Mouse (Mus musculus) urinary bladder, postnatal 14 days (tissue): ENCODE measurements around the gene Luc7l2.

Source experiments
- DNase-seq: peaks from one replicate; pipeline ENCODE4 v3.0.0; 2021; ENCODE audit warnings: low spot score

Luc7l2 gene

DNA sequence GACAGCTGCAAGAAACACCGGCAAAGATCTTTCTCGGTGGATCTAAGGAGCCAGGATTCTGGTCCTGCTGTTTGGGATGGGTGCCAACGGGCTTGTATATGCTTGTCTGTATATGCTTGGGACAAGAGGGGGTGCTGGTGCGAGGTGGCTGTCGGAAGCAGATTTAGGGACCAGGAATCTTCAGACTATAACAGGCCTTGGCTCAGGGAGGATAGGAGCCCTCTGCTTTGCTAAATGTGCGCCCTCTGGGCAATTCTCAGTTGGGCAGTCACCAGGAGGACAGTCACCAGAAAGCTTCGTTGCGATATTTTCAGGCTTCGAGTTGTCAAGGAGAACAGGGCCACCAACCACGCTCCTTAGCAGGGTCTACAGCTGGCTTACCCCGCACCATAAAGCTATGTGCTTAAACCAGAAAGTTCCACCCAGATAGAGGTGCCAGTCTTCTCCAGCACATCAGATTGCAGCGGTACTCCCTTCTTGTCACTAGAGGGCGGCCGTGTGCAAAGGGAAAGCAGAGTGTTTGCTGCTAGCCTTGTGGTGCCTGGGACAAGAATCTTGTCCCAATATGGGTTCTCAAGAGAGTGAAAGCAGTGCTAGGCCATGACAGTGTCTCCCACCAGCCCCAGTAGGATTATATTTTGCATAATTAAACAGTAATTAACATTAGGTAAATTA, 99.3 kb downstream of the Luc7l2 start:
- DNase-seq: peak; percentile 71
